Mouse (Mus musculus): ENCODE results near the gene Myo6. TPM values are rescaled to one million over a fixed set of nuclear protein-coding genes. Genes with fewer than 3 reads are reported as not detected.

The Myo6 gene
- total RNA-seq (2021) = 10 to 100 TPM; 57.5 to 60.0 TPM
- long read RNA-seq, experiment 1, full-length matches to known transcripts = 16 of 26 reads
- long read RNA-seq, experiment 1, partial matches to known transcripts = 1 of 26 reads
- long read RNA-seq, experiment 1, other reads (novel, unspliced or antisense) = 9 of 26 reads
- long read RNA-seq, experiment 2, full-length matches to known transcripts = 13 of 23 reads
- long read RNA-seq, experiment 2, partial matches to known transcripts = 2 of 23 reads
- long read RNA-seq, experiment 2, other reads (novel, unspliced or antisense) = 8 of 23 reads

DNA sequence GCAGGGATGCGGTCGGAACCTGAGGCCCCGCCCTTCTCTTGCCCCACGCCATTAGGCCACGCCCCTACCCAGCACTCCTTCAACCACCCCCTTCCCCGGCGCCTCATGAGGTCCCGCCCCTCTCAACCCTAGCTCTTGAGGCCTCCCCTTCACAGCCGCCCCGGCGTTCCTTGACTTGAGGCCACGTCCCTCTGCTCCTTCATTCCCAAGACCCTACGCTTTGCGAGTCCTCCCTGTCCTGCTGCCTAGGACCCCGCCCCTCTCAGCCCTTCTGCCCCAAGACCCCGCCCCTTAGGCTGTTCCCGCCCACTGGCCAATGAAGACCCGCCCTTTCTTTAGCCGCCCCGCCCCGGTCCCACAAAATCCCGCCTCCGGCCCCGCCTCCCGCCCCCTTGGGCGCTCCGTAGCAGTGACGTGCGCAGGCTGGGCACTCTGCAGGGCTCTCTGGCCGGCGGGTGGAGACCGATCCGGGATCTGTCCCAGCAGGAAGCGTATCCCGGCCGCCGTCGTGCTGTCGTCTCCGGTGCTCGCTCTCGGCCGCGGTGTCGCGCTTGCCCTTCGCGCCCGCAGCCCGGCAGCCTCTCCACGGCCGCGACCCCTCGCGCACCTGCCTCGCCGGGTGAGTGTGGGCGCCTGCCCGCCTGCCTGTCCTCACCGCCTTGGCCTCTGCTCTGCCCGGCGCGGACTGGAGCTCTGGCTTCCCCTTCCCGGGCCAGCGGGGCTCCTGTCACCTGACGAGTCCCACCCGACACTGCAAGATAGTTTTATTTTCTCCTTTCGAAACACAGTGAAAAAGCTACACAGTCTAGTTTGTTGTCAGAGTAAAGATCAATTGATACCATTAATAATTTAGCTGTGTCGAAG lies at the start of gene Myo6:
Gene Myo6, plus strand, starts transcription at position 421 of the 864 bp plus-strand sequence.
- peak; percentile 84 to 94 for DNase-seq (ENCODE audit: low spot score in 2 of 2)
- intact Hi-C loops (cut with DNase I) = loop anchor here (5.0 to 10.0 kb wide), 2 partner anchors 37 to 80 kb away; no protein-coding TSS in a partner anchor

DNA sequence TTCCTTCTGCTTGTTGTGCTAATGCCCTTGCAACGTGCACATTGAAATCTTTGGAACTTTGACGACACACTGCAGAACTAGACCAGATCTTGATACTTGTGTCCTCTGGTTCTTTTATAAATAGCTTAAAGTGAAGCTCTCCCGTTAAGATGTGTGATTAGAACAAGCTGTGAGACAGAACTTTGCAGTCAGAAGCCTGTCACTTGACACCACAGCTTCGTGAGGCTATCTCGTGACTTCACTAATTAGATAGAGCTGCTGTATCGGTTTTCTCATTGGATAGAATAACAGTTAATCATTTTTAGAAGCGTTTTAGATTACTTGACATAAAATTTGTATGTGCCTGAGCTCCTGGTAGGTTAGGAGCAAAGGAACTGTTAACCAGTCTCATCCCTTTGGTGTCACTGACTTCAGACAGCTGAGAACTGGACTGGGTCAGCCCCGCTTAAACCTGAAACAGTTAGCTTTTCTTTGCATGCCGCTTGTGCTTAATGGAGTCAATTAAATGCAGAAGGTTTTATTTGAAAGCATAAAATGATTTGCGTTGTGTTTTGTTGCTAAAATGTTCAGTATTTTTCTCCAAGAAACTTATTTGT lies 18.7 kb upstream of the Myo6 start:
- intact Hi-C loops (cut with DNase I) = no loop called here
- DNase-seq (ENCODE audit: low spot score in 2 of 2) = no peak

- intact Hi-C loops (cut with DNase I) = no loop called here
- no peak for DNase-seq (ENCODE audit: low spot score in 2 of 2)
Measured at GRCm38 (mm10) chr9:80149594-80149993, 15.2 kb upstream of the Myo6 start.

DNA sequence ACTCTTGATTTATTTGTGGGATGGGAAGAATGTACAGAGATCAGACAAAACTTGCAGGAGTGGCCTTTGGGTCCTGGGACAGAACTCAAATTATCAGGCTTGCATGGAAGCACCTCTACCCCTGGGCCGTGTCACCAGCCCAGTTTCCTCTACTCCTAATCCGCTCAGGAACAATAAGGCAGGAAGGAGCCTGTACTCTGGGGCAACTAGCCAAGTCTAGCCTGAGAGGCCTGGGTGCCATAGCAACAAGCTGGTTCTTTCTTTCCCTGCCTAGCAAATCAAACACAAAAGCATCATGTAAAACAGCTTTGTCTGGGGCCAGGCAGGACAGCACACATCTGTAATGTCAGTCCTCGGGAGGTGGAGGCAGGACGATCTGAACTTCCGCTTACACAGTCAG lies 9.6 kb upstream of the Myo6 start:
- intact Hi-C loops (cut with DNase I) = no loop called here
- DNase-seq (ENCODE audit: low spot score in 2 of 2) = peak; percentile 57 to 72

GRCm38 (mm10) chr9:80156780-80157179 lies 8.1 kb upstream of the Myo6 start:
- intact Hi-C loops (cut with DNase I) = no loop called here
- DNase-seq (ENCODE audit: low spot score in 2 of 2) = no peak

- intact Hi-C loops (cut with DNase I) = no loop called here
- no peak for DNase-seq (ENCODE audit: low spot score in 2 of 2)
Measured at GRCm38 (mm10) chr9:80157840-80158465, 6.9 kb upstream of the Myo6 start.

GRCm38 (mm10) chr9:80158937-80159336 lies 5.9 kb upstream of the Myo6 start:
- DNase-seq (ENCODE audit: low spot score in 2 of 2) = no peak
- intact Hi-C loops (cut with DNase I) = no loop called here

- intact Hi-C loops (cut with DNase I) = loop anchor here (10.0 kb wide), 1 partner anchor 83 kb away; no protein-coding TSS in a partner anchor
- no peak for DNase-seq (ENCODE audit: low spot score in 2 of 2)
Measured at GRCm38 (mm10) chr9:80161451-80161850, 3.4 kb upstream of the Myo6 start.

GRCm38 (mm10) chr9:80163126-80163723 lies 1.6 kb upstream of the Myo6 start:
- intact Hi-C loops (cut with DNase I) = loop anchor here (10.0 kb wide), 1 partner anchor 82 kb away; no protein-coding TSS in a partner anchor
- no peak for DNase-seq (ENCODE audit: low spot score in 2 of 2)

GRCm38 (mm10) chr9:80164191-80164590 lies 640 bp upstream of the Myo6 start:
- intact Hi-C loops (cut with DNase I) = loop anchor here (10.0 kb wide), 1 partner anchor 81 kb away; no protein-coding TSS in a partner anchor
- peak in 1 of 2 experiments; percentile 19 for DNase-seq (ENCODE audit: low spot score in 2 of 2)

- intact Hi-C loops (cut with DNase I) = loop anchor here (5.0 to 10.0 kb wide), 2 partner anchors 37 to 79 kb away; no protein-coding TSS in a partner anchor
- no peak for DNase-seq (ENCODE audit: low spot score in 2 of 2)
Measured at GRCm38 (mm10) chr9:80165690-80166089, 859 bp downstream of the Myo6 start.

- intact Hi-C loops (cut with DNase I) = loop anchor here (5.0 to 10.0 kb wide), 2 partner anchors 36 to 78 kb away; no protein-coding TSS in a partner anchor
- no peak for DNase-seq (ENCODE audit: low spot score in 2 of 2)
Measured at GRCm38 (mm10) chr9:80166425-80166824, 1.6 kb downstream of the Myo6 start.

- DNase-seq (ENCODE audit: low spot score in 2 of 2) = no peak
- intact Hi-C loops (cut with DNase I) = loop anchor here (5.0 to 10.0 kb wide), 2 partner anchors 35 to 78 kb away; no protein-coding TSS in a partner anchor
Measured at GRCm38 (mm10) chr9:80167089-80167488, 2.3 kb downstream of the Myo6 start.

DNA sequence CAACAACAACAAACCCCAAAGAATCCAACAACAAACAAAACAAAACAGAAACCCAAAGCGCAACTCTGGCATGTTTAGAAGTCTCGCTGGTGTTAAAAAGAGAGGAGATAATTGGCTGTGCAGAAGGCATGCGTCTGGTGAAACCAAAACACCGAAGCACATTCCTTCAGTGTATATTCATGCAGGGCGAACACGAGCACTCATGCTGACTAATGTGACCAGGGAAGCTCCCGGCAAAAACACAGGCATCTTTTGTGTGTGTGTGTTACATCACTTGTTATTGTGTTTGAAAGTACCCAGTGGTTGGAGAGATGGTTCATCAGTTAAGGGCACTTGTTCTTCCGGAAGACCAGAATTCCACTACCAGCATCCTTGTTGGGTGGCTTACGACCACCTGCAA lies 4.7 kb downstream of the Myo6 start:
- intact Hi-C loops (cut with DNase I) = loop anchor here (5.0 to 10.0 kb wide), 2 partner anchors 33 to 75 kb away; no protein-coding TSS in a partner anchor
- no peak for DNase-seq (ENCODE audit: low spot score in 2 of 2)

- DNase-seq (ENCODE audit: low spot score in 2 of 2) = no peak
- intact Hi-C loops (cut with DNase I) = no loop called here
Measured at GRCm38 (mm10) chr9:80171241-80171640, 6.4 kb downstream of the Myo6 start.

DNA sequence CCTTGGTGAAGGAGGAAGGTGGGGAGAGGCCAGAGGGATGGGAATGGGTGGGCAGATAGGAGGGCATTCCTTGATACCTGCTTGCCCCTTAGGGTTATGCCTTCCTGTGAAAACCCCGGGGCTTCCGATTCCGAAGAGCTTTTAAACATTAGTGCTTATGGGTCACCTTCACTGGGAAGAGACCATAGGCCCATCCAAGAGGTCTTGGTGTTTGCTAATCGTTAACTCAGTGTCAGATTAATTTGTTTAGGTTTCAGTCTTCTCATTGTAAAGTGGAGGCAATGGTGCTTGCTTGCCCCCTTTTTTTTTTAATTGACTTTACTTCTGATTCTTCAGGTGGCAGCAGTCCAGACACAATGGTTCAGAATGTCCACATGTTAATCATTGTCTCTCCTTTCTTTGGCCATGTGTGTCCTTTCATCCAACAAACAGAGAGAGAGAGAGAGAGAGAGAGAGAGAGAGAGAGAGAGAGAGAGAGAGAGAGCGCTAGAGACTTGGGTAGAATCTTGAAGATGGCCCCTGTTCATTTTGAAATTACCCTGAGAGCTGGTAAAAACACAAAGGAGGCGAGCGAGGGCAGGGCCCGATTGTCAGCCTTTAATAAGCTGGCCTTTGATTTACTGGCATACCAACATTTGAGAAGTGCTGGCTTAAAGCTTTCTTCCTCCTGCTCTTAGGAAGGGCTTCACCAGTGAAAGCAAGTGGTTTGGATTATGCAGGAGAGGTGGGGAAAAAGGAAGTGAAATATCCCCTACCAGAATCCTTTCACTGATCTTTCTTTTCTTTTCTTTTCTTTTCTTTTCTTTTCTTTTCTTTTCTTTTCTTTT lies 7.8 kb downstream of the Myo6 start:
- DNase-seq (ENCODE audit: low spot score in 2 of 2) = no peak
- intact Hi-C loops (cut with DNase I) = no loop called here

- DNase-seq (ENCODE audit: low spot score in 2 of 2) = peak in 1 of 2 experiments; percentile 28
- intact Hi-C loops (cut with DNase I) = no loop called here
Measured at GRCm38 (mm10) chr9:80173629-80174028, 8.8 kb downstream of the Myo6 start.

All from left cerebral cortex, postnatal 14 days (tissue).